Mouse (Mus musculus): ENCODE measurements around the gene Tfap2c. TPM values are rescaled to one million over a fixed set of nuclear protein-coding genes. Genes with fewer than 3 reads are reported as not detected.

The Tfap2c gene
- polyA plus RNA-seq, 1 experiment from 2014 or later: 8.9 TPM

GRCm38 (mm10) chr2:172585329-172585728, 35.9 kb downstream of the Tfap2c start:
- H3K36me3 ChIP-seq (ENCODE audit: control insufficient read depth, insufficient read depth, low read length): no peaks in the 10 kb centered on the region

GRCm38 (mm10) chr2:172589048-172589447, 39.7 kb downstream of the Tfap2c start:
- WGBS: 83% methylated on average over 1 of the region's 1 CpGs
- Histone ChIP-seq H3K4me1 (ENCODE audit: control insufficient read depth, insufficient read depth, low read length) (no peaks in the 10 kb centered on the region), H3K9me3 (ENCODE audit: control insufficient read depth, low read length) (no peaks in the 10 kb centered on the region), H3K9ac (ENCODE audit: low read depth, low read length) (no peak overlapping the region), H3K4me3 (ENCODE audit: low read depth, low read length) (no peak overlapping the region), H3K27ac (replicated peaks; ENCODE audit: low read depth, low read length) (no peak overlapping the region), H3K27me3 (replicated peaks; ENCODE audit: control insufficient read depth, insufficient read depth, low read length) (no peaks in the 10 kb centered on the region), H3K36me3 (ENCODE audit: control insufficient read depth, insufficient read depth, low read length) (no peaks in the 10 kb centered on the region), H3K4me2 (ENCODE audit: low read depth, low read length) (no peak overlapping the region)
- DNase-seq (ENCODE audit: low spot score) (no peak), ATAC-seq (ENCODE audit: low read depth) (no peak)

More at GRCm38 (mm10) chr2:172585329-172585728, 35.9 kb downstream of the Tfap2c start:
- DNase-seq (ENCODE audit: low spot score) (no peak), ATAC-seq (ENCODE audit: low read depth) (no peak)
- H3K27me3 ChIP-seq (replicated peaks; ENCODE audit: control insufficient read depth, insufficient read depth, low read length): no peaks in the 10 kb centered on the region
- no peaks in the 10 kb centered on the region for H3K4me1 ChIP-seq (ENCODE audit: control insufficient read depth, insufficient read depth, low read length)
- no peak overlapping the region for H3K27ac ChIP-seq (replicated peaks; ENCODE audit: low read depth, low read length)
- WGBS: 81% methylated on average over 6 of the region's 6 CpGs
- no peak overlapping the region for H3K4me3 ChIP-seq (ENCODE audit: low read depth, low read length)
- no peaks in the 10 kb centered on the region for H3K9me3 ChIP-seq (ENCODE audit: control insufficient read depth, low read length)
- H3K4me2 ChIP-seq (ENCODE audit: low read depth, low read length): no peak overlapping the region
- H3K9ac ChIP-seq (ENCODE audit: low read depth, low read length): no peak overlapping the region

GRCm38 (mm10) chr2:172590839-172591238, 41.4 kb downstream of the Tfap2c start:
- H3K4me2 ChIP-seq (ENCODE audit: low read depth, low read length): no peak overlapping the region

GRCm38 (mm10) chr2:172594326-172594725, 44.9 kb downstream of the Tfap2c start:
- Histone ChIP-seq H3K4me3 (ENCODE audit: low read depth, low read length) (no peak overlapping the region), H3K4me1 (ENCODE audit: control insufficient read depth, insufficient read depth, low read length) (0 out of 2 replicates have a peak, but pooled peaks cover 2% of the 10 kb centered on the region), H3K36me3 (ENCODE audit: control insufficient read depth, insufficient read depth, low read length) (no peaks in the 10 kb centered on the region), H3K27me3 (replicated peaks; ENCODE audit: control insufficient read depth, insufficient read depth, low read length) (no peaks in the 10 kb centered on the region), H3K9me3 (ENCODE audit: control insufficient read depth, low read length) (no peaks in the 10 kb centered on the region), H3K9ac (ENCODE audit: low read depth, low read length) (no peak overlapping the region), H3K27ac (replicated peaks; ENCODE audit: low read depth, low read length) (no peak overlapping the region), H3K4me2 (ENCODE audit: low read depth, low read length) (no peak overlapping the region)
- WGBS: 75% methylated on average over 7 of the region's 7 CpGs
- ATAC-seq (ENCODE audit: low read depth) (no peak), DNase-seq (ENCODE audit: low spot score) (no peak)

More at GRCm38 (mm10) chr2:172590839-172591238, 41.4 kb downstream of the Tfap2c start:
- 85% methylated on average over 5 of the region's 5 CpGs for whole genome bisulfite sequencing
- Histone ChIP-seq H3K9ac (ENCODE audit: low read depth, low read length) (no peak overlapping the region), H3K27ac (replicated peaks; ENCODE audit: low read depth, low read length) (no peak overlapping the region), H3K4me3 (ENCODE audit: low read depth, low read length) (no peak overlapping the region), H3K9me3 (ENCODE audit: control insufficient read depth, low read length) (no peaks in the 10 kb centered on the region), H3K27me3 (replicated peaks; ENCODE audit: control insufficient read depth, insufficient read depth, low read length) (no peaks in the 10 kb centered on the region), H3K4me1 (ENCODE audit: control insufficient read depth, insufficient read depth, low read length) (no peaks in the 10 kb centered on the region), H3K36me3 (ENCODE audit: control insufficient read depth, insufficient read depth, low read length) (no peaks in the 10 kb centered on the region)
- DNase-seq (ENCODE audit: low spot score): no peak
- no peak for ATAC-seq (ENCODE audit: low read depth)

GRCm38 (mm10) chr2:172597056-172597455, 47.7 kb downstream of the Tfap2c start:
- DNase-seq (ENCODE audit: low spot score) (peak; percentile 53), ATAC-seq (ENCODE audit: low read depth) (peak; percentile 33; the same call in 1 of the 2 replicates)
- WGBS: 31% methylated on average over 7 of the region's 7 CpGs
- no peak overlapping the region for H3K4me2 ChIP-seq (ENCODE audit: low read depth, low read length)
- no peaks in the 10 kb centered on the region for H3K27me3 ChIP-seq (replicated peaks; ENCODE audit: control insufficient read depth, insufficient read depth, low read length)
- H3K4me1 ChIP-seq (ENCODE audit: control insufficient read depth, insufficient read depth, low read length): 0 out of 2 replicates have a peak, but pooled peaks cover 2% of the 10 kb centered on the region
- no peaks in the 10 kb centered on the region for H3K9me3 ChIP-seq (ENCODE audit: control insufficient read depth, low read length)
- H3K4me3 ChIP-seq (ENCODE audit: low read depth, low read length): no peak overlapping the region
- no peaks in the 10 kb centered on the region for H3K36me3 ChIP-seq (ENCODE audit: control insufficient read depth, insufficient read depth, low read length)
- H3K27ac ChIP-seq (replicated peaks; ENCODE audit: low read depth, low read length): no peak overlapping the region
- H3K9ac ChIP-seq (ENCODE audit: low read depth, low read length): no peak overlapping the region

- DNase-seq (ENCODE audit: low spot score) (no peak), ATAC-seq (ENCODE audit: low read depth) (no peak)
- H3K4me1 ChIP-seq (ENCODE audit: control insufficient read depth, insufficient read depth, low read length): 0 out of 2 replicates have a peak, but pooled peaks cover 2% of the 10 kb centered on the region
- no peaks in the 10 kb centered on the region for H3K36me3 ChIP-seq (ENCODE audit: control insufficient read depth, insufficient read depth, low read length)
- no peak overlapping the region for H3K9ac ChIP-seq (ENCODE audit: low read depth, low read length)
- no peak overlapping the region for H3K27ac ChIP-seq (replicated peaks; ENCODE audit: low read depth, low read length)
- no peaks in the 10 kb centered on the region for H3K9me3 ChIP-seq (ENCODE audit: control insufficient read depth, low read length)
- no peaks in the 10 kb centered on the region for H3K27me3 ChIP-seq (replicated peaks; ENCODE audit: control insufficient read depth, insufficient read depth, low read length)
- 76% methylated on average over 9 of the region's 9 CpGs for WGBS
- no peak overlapping the region for H3K4me2 ChIP-seq (ENCODE audit: low read depth, low read length)
- H3K4me3 ChIP-seq (ENCODE audit: low read depth, low read length): no peak overlapping the region
Measured at GRCm38 (mm10) chr2:172597881-172598280, 48.5 kb downstream of the Tfap2c start.

- WGBS: 98% methylated on average over 3 of the region's 3 CpGs
- no peak for DNase-seq (ENCODE audit: low spot score)
- Histone ChIP-seq H3K27ac (replicated peaks; ENCODE audit: low read depth, low read length) (no peak overlapping the region), H3K4me3 (ENCODE audit: low read depth, low read length) (no peak overlapping the region), H3K9ac (ENCODE audit: low read depth, low read length) (no peak overlapping the region), H3K36me3 (ENCODE audit: control insufficient read depth, insufficient read depth, low read length) (no peaks in the 10 kb centered on the region), H3K9me3 (ENCODE audit: control insufficient read depth, low read length) (no peaks in the 10 kb centered on the region), H3K4me2 (ENCODE audit: low read depth, low read length) (no peak overlapping the region), H3K4me1 (ENCODE audit: control insufficient read depth, insufficient read depth, low read length) (no peaks in the 10 kb centered on the region), H3K27me3 (replicated peaks; ENCODE audit: control insufficient read depth, insufficient read depth, low read length) (no peaks in the 10 kb centered on the region)
- ATAC-seq (ENCODE audit: low read depth): no peak
Measured at GRCm38 (mm10) chr2:172604625-172605024, 55.2 kb downstream of the Tfap2c start.

GRCm38 (mm10) chr2:172605642-172606041, 56.2 kb downstream of the Tfap2c start:
- DNase-seq (ENCODE audit: low spot score) (peak; percentile 60), ATAC-seq (ENCODE audit: low read depth) (peak; percentile 83; the same call in 1 of the 2 replicates)
- Histone ChIP-seq H3K4me2 (ENCODE audit: low read depth, low read length) (no peak overlapping the region), H3K9ac (ENCODE audit: low read depth, low read length) (no peak overlapping the region), H3K9me3 (ENCODE audit: control insufficient read depth, low read length) (no peaks in the 10 kb centered on the region), H3K4me3 (ENCODE audit: low read depth, low read length) (no peak overlapping the region), H3K27me3 (replicated peaks; ENCODE audit: control insufficient read depth, insufficient read depth, low read length) (no peaks in the 10 kb centered on the region), H3K36me3 (ENCODE audit: control insufficient read depth, insufficient read depth, low read length) (no peaks in the 10 kb centered on the region), H3K27ac (replicated peaks; ENCODE audit: low read depth, low read length) (no peak overlapping the region), H3K4me1 (ENCODE audit: control insufficient read depth, insufficient read depth, low read length) (no peaks in the 10 kb centered on the region)
- WGBS: 24% methylated on average over 7 of the region's 7 CpGs

- Histone ChIP-seq H3K4me3 (ENCODE audit: low read depth, low read length) (no peak overlapping the region), H3K9ac (ENCODE audit: low read depth, low read length) (no peak overlapping the region), H3K27me3 (replicated peaks; ENCODE audit: control insufficient read depth, insufficient read depth, low read length) (no peaks in the 10 kb centered on the region), H3K36me3 (ENCODE audit: control insufficient read depth, insufficient read depth, low read length) (no peaks in the 10 kb centered on the region), H3K4me2 (ENCODE audit: low read depth, low read length) (no peak overlapping the region), H3K9me3 (ENCODE audit: control insufficient read depth, low read length) (no peaks in the 10 kb centered on the region), H3K4me1 (ENCODE audit: control insufficient read depth, insufficient read depth, low read length) (no peaks in the 10 kb centered on the region), H3K27ac (replicated peaks; ENCODE audit: low read depth, low read length) (no peak overlapping the region)
- WGBS: 71% methylated on average over 11 of the region's 11 CpGs
- ATAC-seq (ENCODE audit: low read depth) (no peak), DNase-seq (ENCODE audit: low spot score) (no peak)
Measured at GRCm38 (mm10) chr2:172607710-172608109, 58.3 kb downstream of the Tfap2c start.
